Mouse (Mus musculus) gastrocnemius, postnatal 4 days (tissue): ENCODE data around the gene Il6st. TPM values are rescaled to one million over a fixed set of nuclear protein-coding genes. Genes with fewer than 3 reads are reported as not detected.
"Not testable (repeated sequence)": the region's sequence is repeated elsewhere in the genome, so short reads cannot be mapped to it uniquely, and the experiment has no call there.

ENCODE experiments used
- DNase-seq, 2 experiments: peaks; one replicate each; pipeline ENCODE4 v3.0.0; 2021 to 2022; ENCODE audit warnings: low spot score in 2 of 2, mixed read lengths in 2 of 2
- long read RNA-seq, 2 experiments: library from polyadenylated mRNA; stranded (forward); transcript quantifications; one replicate each; pipeline ENCODE4 v2.0.0; 2021
- total RNA-seq, 2 experiments: library from RNA; stranded (reverse); gene quantifications; 2 replicates each; pipeline ENCODE4 v1.2.3; 2021

Il6st gene
- 100 to 1,000 TPM; 177 to 178 TPM for total RNA-seq
- long read RNA-seq, experiment 1, full-length matches to known transcripts: 48 of 75 reads
- long read RNA-seq, experiment 1, partial matches to known transcripts: 10 of 75 reads
- long read RNA-seq, experiment 1, other reads (novel, unspliced or antisense): 17 of 75 reads
- long read RNA-seq, experiment 2, full-length matches to known transcripts: 61 of 78 reads
- long read RNA-seq, experiment 2, partial matches to known transcripts: 6 of 78 reads
- long read RNA-seq, experiment 2, other reads (novel, unspliced or antisense): 11 of 78 reads

DNA sequence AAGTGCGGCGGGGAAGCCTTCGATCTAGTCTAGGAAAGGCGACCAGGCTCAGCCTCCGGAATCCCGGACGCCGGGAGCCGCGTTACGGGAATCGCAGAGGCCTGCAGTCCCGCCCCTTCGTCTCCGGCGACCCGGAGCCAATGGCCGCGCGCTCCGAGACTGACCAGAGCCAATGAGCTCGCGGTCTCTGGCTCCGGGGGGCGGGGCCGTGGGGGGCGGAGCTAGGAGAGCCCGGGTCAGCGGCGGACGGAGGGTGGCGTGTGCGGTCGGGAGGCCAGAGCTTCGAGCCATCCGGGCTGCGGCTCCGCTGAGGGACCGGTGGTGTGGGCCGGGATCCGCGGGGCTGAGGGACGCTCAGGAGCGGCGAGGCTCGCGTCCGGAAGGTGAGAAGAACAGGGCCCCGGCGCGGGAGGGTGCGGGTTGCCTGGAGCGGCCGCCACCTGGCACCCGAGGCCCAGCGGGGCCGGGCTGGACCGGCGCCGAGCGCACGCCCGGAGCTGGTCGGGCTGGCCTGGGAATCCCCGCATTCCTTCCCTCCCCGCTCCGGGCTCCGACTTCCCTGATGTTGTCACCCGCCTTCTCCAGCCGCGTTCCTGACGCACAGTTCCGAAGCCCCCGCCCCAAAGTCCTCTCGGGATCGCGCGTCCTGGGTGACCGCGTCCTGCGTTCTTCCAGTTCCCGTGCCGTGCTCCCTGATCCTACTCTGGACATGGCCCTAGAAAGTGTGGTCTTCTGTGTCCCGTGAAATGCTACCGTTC is at the start of gene Il6st:
Gene Il6st (plus strand): TSS at position 203 of the 758 bp plus-strand sequence.
- peak; percentile 98 for DNase-seq

GRCm38 (mm10) chr13:112415896-112416295 is 48.0 kb upstream of the Il6st start:
- DNase-seq: no peak

DNA sequence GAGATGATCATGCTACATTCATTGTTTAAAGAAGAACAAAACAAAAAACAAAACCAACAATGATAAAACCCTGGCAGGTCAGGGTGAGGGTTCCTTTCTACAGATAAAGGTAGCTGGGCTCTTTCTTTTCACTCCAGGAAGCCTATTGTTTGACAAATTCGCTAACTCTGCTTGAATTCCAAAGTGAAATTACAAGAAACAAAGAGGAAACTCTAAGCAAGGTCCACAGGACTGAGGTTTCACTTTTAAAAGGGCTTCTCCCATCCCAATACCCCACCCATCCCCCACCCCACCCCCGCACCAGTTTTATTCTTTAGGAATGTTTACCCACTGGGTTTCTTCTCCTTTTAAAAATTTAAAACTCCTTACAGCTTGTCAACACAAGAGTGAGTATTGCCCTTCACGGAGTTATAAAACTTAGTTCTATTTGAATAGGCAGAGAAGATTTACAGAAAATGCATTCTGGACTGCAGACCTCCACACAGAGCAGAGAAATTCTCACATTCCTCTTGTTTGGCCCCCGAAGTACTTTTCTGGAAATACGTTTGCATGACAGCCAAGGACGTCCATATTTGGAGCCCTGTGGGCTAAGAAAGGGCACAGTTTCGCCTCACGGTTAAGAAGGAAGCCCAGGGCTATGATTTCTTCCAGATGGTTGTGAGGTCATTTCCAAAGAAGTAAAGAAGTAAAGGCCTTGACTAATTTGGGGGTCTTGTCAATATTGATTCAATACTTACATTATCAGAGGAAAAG is 47.3 kb upstream of the Il6st start:
- no peak for DNase-seq

DNA sequence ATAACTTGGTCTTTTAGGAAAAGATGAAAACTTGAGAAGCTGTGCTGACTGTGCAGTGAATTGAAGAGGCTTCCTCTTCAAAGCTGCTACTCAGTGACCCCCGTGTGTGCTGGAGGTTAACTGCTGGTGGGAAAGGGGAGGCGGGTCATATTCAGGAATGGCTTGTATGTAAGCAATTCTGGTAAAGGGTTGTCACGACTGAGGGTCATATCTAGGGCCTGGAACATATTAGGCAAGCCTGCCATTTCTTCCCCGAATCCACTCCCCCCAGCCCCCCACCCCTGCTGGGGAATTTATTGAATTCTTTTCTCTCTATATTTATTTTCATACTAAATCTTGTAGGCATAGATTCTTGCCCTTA is 46.7 kb upstream of the Il6st start:
- DNase-seq: no peak

- no peak for DNase-seq
Measured at GRCm38 (mm10) chr13:112417861-112418423, 45.9 kb upstream of the Il6st start.

DNA sequence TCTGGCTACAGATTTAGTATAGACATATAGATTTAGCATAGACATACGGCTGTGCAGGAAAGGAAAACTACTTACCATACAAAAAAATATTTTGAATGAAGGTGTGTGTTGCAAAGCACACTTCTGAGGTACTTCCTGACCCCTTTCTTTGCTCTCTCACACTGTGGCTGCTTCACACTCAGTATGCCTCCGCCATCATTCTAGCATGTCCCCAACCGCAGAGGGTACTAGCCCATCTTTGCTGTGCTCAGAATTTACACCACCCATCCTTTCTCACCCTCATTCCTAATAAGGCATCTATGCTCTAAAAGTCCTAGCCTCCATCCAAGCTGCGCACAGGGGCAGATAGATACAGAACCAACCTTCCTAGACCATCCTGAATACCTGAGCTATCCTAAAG is 45.3 kb upstream of the Il6st start:
- DNase-seq: no peak

GRCm38 (mm10) chr13:112424212-112424611 is 39.7 kb upstream of the Il6st start:
- DNase-seq: no peak

DNA sequence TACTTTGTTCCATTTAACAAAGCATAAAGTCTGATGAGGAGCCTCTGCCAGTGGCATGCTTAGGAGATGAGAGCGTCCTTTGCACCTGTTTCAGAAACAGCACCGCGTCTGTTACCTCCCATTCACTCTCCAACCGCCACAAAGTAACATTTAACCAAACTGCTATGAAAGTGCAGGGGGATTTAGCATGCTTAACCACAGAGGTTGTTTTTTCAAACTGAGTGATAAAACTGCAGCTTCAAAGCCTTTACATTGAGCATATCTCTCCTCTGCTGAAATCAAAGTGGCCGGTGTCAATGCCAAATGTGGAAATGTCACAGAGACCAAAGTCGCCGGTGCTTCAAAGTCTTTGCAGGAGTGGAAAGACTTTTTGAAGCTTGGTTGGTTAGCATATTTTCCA is 39.2 kb upstream of the Il6st start:
- no peak for DNase-seq

- no peak for DNase-seq
Measured at GRCm38 (mm10) chr13:112425181-112425654, 38.7 kb upstream of the Il6st start.

GRCm38 (mm10) chr13:112426265-112427135 is 37.4 kb upstream of the Il6st start:
- DNase-seq: no peak

DNA sequence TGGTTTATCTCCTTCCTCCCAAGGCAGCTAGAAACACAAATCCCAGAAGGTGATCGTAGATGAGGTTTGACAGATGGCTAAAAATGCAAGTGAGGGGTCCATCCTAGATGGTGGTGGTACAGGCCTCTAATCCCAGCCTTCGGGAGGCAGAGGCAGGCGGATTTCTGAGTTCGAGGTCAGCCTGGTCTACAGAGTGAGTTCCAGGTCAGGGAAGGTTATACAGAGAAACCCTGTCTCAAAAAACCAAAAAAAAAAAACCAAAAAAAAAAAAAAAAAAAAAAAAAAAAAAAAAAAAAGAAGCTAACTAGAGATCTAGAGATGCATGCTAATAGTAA is 36.8 kb upstream of the Il6st start:
- not testable (repeated sequence) for DNase-seq

- DNase-seq: no peak
Measured at GRCm38 (mm10) chr13:112427521-112427920, 36.3 kb upstream of the Il6st start.

DNA sequence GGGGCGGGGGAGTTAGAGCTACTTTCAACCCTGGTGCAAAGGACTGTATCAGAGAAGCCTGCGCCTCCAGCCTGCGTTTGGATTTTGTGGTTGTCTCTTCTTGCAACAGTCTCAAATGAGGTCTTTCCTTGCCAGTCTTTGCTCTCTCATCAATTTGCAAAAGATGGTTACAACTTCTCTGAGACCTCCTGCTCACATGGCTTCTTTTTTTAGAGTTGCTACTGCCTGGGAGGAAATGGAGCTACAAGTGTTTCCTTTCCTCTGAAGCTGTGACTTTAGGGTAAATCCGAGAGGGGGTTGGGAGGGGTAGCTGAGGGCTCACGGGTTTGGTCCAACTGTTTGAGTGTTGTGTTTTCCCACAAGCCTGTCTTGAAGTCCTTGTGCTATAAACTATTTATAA is 30.6 kb upstream of the Il6st start:
- DNase-seq: no peak

DNA sequence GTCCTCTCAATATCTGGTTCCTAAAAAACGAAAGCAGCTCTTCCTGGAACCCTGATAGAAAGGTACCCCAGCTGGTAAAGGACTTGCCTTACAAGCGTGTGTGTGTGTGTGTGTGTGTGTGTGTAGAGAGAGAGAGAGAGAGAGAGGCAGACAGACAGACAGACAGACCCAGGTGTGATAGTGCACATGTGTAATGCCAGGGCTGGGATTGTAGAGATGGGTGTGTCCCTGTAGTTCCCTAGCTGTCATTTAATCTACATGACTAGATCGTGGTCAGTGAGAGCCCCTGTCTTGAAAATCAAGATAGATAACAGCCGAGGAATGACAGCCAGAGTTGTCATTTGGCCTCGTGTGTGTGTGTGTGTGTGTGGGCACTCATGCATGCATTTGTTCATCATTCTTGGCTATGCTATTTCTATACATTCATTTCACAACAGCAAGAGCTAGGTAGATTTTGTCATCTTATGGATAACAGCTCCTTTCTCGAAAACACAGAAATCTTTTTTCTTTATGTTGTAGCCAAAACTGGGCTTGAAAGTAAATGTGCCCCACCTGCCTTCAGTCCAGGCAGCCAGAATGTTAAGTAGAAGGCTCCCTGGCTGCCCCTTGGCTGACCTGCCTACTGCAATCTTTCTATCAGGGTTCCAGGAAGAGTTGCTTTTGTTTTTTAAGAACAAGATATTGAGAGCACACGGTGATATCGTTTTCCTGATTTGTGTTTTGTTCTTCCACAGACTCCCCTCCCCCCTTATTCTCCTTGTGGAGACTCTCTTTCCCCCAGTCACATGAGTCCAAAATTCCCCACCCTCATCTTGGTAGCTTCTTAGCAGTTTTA is 28.4 kb upstream of the Il6st start:
- DNase-seq: no peak

GRCm38 (mm10) chr13:112436288-112436687 is 27.6 kb upstream of the Il6st start:
- DNase-seq: no peak

- no peak for DNase-seq
Measured at GRCm38 (mm10) chr13:112438001-112438868, 25.6 kb upstream of the Il6st start.

- DNase-seq: no peak
Measured at GRCm38 (mm10) chr13:112439105-112439818, 24.6 kb upstream of the Il6st start.

DNA sequence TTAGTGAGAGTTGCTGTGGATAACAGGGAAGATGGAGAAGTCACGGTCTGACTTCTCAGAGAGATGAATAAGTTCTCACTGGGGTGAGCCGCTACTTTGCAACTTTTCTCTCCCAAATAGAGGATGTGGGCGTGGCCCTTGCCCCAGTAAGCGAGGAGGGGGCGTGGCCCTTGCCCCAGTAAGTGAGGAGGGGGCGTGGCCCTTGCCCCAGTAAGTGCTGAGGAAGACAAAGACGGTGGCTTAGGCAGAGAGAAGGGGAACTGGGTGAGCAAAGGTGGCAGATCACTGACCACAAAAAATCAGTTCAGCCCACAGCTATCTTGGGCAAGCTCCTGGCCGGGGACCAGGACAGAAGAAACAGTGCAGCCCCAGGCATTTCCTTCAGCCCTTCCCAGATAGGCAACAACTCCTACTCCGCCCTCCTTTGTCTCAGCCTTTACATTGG is 23.9 kb upstream of the Il6st start:
- peak in 1 of 2 experiments; percentile 36 for DNase-seq
